Mouse (Mus musculus) brain, embryonic 14.5 days (tissue): ENCODE results near the gene Clrn2.
A peak's percentile ranks its signal among the peaks of the same experiment; 100 is the strongest.

Source experiments
- CTCF ChIP-seq: fragments of 200-500 bp; IDR thresholded peaks from 2 replicates; pipeline ENCODE4 v1.5.1; 2012; ENCODE audit warnings: inconsistent platforms, mild to moderate bottlenecking, moderate library complexity, borderline replicate concordance; ENCODE audit not compliant: insufficient read depth, insufficient read length; ENCODE audit errors: extremely low read depth
- POLR2A ChIP-seq: fragments of 200-500 bp; IDR thresholded peaks from 2 replicates; pipeline ENCODE4 v1.6.1; 2012; ENCODE audit warnings: mild to moderate bottlenecking, inconsistent platforms, borderline replicate concordance; ENCODE audit not compliant: poor library complexity, insufficient read depth, insufficient read length, severe bottlenecking; ENCODE audit errors: extremely low read depth

- TF ChIP-seq CTCF (no peak), POLR2A (0 out of 2 replicates have a peak, but pooled peaks have one; percentile 41)
Observed at GRCm38 (mm10) chr5:45449831-45450716, 3.5 kb upstream of the Clrn2 start, which contains the start of gene Qdpr.
